Mouse (Mus musculus) CH12.LX (cell line): ENCODE results near the gene Pgf. TPM values are rescaled to one million over a fixed set of nuclear protein-coding genes. Genes with fewer than 3 reads are reported as not detected.

Source experiments
- DNase-seq: peaks from one replicate; pipeline ENCODE4 v3.0.0-alpha.2; 2013; ENCODE audit errors: extremely low read depth
- H3K27ac ChIP-seq: 2 replicates; pipeline ENCODE4 v1.5.1; 2012; ENCODE audit warnings: low read depth, mild to moderate bottlenecking, control low read depth, moderate library complexity; ENCODE audit not compliant: insufficient read depth
- H3K27me3 ChIP-seq: replicated peaks from 2 replicates; pipeline ENCODE3; 2012; ENCODE audit warnings: inconsistent platforms
- H3K36me3 ChIP-seq, 2 experiments: replicated peaks in 1 of 2; 2 replicates each; pipeline versions ENCODE3 to v1.6.1; 2012; ENCODE audit warnings: inconsistent platforms in 1 of 2, low read length in 1 of 2, mild to moderate bottlenecking in 1 of 2, mixed read lengths in 1 of 2, moderate library complexity in 1 of 2; ENCODE audit not compliant: control insufficient read depth in 1 of 2, insufficient read depth in 1 of 2
- H3K4me1 ChIP-seq, 2 experiments: 2 replicates each; pipeline ENCODE4 v1.6.1; 2012; ENCODE audit warnings: inconsistent platforms in 1 of 2, moderate library complexity in 1 of 2; ENCODE audit not compliant: insufficient read depth in 2 of 2, control insufficient read depth in 1 of 2
- H3K4me2 ChIP-seq: 2 replicates; pipeline ENCODE4 v1.6.1; 2012; ENCODE audit warnings: low read depth, mild to moderate bottlenecking, control low read depth; ENCODE audit not compliant: poor library complexity, insufficient read depth, severe bottlenecking
- H3K4me3 ChIP-seq, 3 experiments: fragments of 150-350 bp in 1 of 3; sonication (generic) in 1 of 3; replicated peaks in 1 of 3; 2 replicates each; pipeline versions ENCODE3 to v1.5.1; 2011 to 2012; ENCODE audit warnings: low read depth in 2 of 3, low read length in 2 of 3, mild to moderate bottlenecking in 2 of 3, moderate library complexity in 2 of 3, control low read depth in 1 of 3, improper control_type of control experiment in 1 of 3, inconsistent platforms in 1 of 3, mixed read lengths in 1 of 3; ENCODE audit not compliant: poor library complexity in 1 of 3
- H3K79me2 ChIP-seq: replicated peaks from 2 replicates; pipeline ENCODE4 v1.6.1; 2012; ENCODE audit warnings: mild to moderate bottlenecking, moderate library complexity; ENCODE audit not compliant: control insufficient read depth, poor library complexity, insufficient read depth, severe bottlenecking; ENCODE audit errors: extremely low read depth
- H3K9ac ChIP-seq: 2 replicates; pipeline ENCODE4 v1.6.1; 2012; ENCODE audit warnings: low read depth, mild to moderate bottlenecking, control low read depth, moderate library complexity; ENCODE audit not compliant: insufficient read depth
- H3K9me3 ChIP-seq: replicated peaks from 2 replicates; pipeline ENCODE3; 2012; ENCODE audit warnings: low read length, inconsistent platforms, mixed read lengths
- BHLHE40 ChIP-seq: IDR thresholded peaks from 2 replicates; pipeline ENCODE4 v1.6.1; 2011; ENCODE audit warnings: mild to moderate bottlenecking, low read depth, low read length, improper control_type of control experiment
- CHD2 ChIP-seq: IDR thresholded peaks from 2 replicates; pipeline ENCODE4 v1.6.1; 2011; ENCODE audit warnings: low read length, improper control_type of control experiment
- CTCF ChIP-seq, 2 experiments: IDR thresholded peaks in 1 of 2; conservative IDR thresholded peaks in 1 of 2; 2 replicates each; pipeline ENCODE4 v1.5.1; 2011 to 2012; ENCODE audit warnings: low read depth in 2 of 2, low read length in 2 of 2, improper control_type of control experiment in 1 of 2, inconsistent platforms in 1 of 2, mild to moderate bottlenecking in 1 of 2, moderate library complexity in 1 of 2
- E2F4 ChIP-seq: IDR thresholded peaks from 2 replicates; pipeline ENCODE4 v1.6.1; 2011; ENCODE audit warnings: low read depth, low read length, improper control_type of control experiment; ENCODE audit not compliant: insufficient replicate concordance
- ELF1 ChIP-seq: IDR thresholded peaks from 2 replicates; pipeline ENCODE4 v1.6.1; 2014; ENCODE audit warnings: low read depth, mild to moderate bottlenecking, inconsistent platforms, low read length, improper control_type of control experiment
- EP300 ChIP-seq: IDR thresholded peaks from 2 replicates; pipeline ENCODE4 v1.6.1; 2011; ENCODE audit warnings: low read length, improper control_type of control experiment
- ETS1 ChIP-seq: conservative IDR thresholded peaks from 2 replicates; pipeline ENCODE4 v1.6.1; 2012; ENCODE audit warnings: low read depth, mild to moderate bottlenecking, inconsistent platforms, low read length, improper control_type of control experiment, moderate library complexity
- GABPA ChIP-seq: IDR thresholded peaks from 2 replicates; pipeline ENCODE4 v1.6.1; 2012; ENCODE audit warnings: low read depth, low read length, improper control_type of control experiment, inconsistent platforms; ENCODE audit not compliant: insufficient replicate concordance
- HCFC1 ChIP-seq: IDR thresholded peaks from 2 replicates; pipeline ENCODE4 v1.6.1; 2012; ENCODE audit warnings: low read depth, mild to moderate bottlenecking, inconsistent platforms, low read length, improper control_type of control experiment
- JUN ChIP-seq: IDR thresholded peaks from 2 replicates; pipeline ENCODE4 v1.6.1; 2011; ENCODE audit warnings: low read depth, mild to moderate bottlenecking, low read length, improper control_type of control experiment, moderate library complexity; ENCODE audit not compliant: insufficient read depth
- KAT2A ChIP-seq: IDR thresholded peaks from 2 replicates; pipeline ENCODE4 v1.6.1; 2012; ENCODE audit warnings: low read length, improper control_type of control experiment, inconsistent platforms; ENCODE audit not compliant: insufficient replicate concordance
- MAX ChIP-seq: IDR thresholded peaks from 2 replicates; pipeline ENCODE4 v1.6.1; 2011; ENCODE audit warnings: low read length, improper control_type of control experiment
- MAZ ChIP-seq: IDR thresholded peaks from 2 replicates; pipeline ENCODE4 v1.6.1; 2012; ENCODE audit warnings: low read depth, mild to moderate bottlenecking, inconsistent platforms, low read length, improper control_type of control experiment, moderate library complexity
- MEF2A ChIP-seq: IDR thresholded peaks from 2 replicates; pipeline ENCODE4 v1.6.1; 2014; ENCODE audit warnings: low read depth, mild to moderate bottlenecking, inconsistent platforms, low read length, improper control_type of control experiment, borderline replicate concordance
- MYC ChIP-seq: IDR thresholded peaks from 2 replicates; pipeline ENCODE4 v1.6.1; 2011; ENCODE audit warnings: low read depth, mild to moderate bottlenecking, improper control_type of control experiment, low read length
- NELFE ChIP-seq: IDR thresholded peaks from 2 replicates; pipeline ENCODE4 v1.6.1; 2011; ENCODE audit warnings: low read depth, low read length, improper control_type of control experiment
- NRF1 ChIP-seq: IDR thresholded peaks from 2 replicates; pipeline ENCODE4 v1.6.1; 2014; ENCODE audit warnings: low read depth, mild to moderate bottlenecking, inconsistent platforms, low read length, improper control_type of control experiment, moderate library complexity
- POLR2A ChIP-seq: IDR thresholded peaks from 2 replicates; pipeline ENCODE4 v1.6.1; 2011; ENCODE audit warnings: low read depth, mild to moderate bottlenecking, improper control_type of control experiment, low read length
- RAD21 ChIP-seq: IDR thresholded peaks from 2 replicates; pipeline ENCODE4 v1.6.1; 2011; ENCODE audit warnings: low read depth, mild to moderate bottlenecking, low read length, improper control_type of control experiment, moderate library complexity
- RCOR1 ChIP-seq: conservative IDR thresholded peaks from 2 replicates; pipeline ENCODE4 v1.6.1; 2012; ENCODE audit warnings: low read depth, mild to moderate bottlenecking, inconsistent platforms, low read length, improper control_type of control experiment
- SIN3A ChIP-seq: IDR thresholded peaks from 2 replicates; pipeline ENCODE4 v1.6.1; 2012; ENCODE audit warnings: low read length, improper control_type of control experiment, inconsistent platforms
- SMC3 ChIP-seq: IDR thresholded peaks from 2 replicates; pipeline ENCODE4 v1.6.1; 2011; ENCODE audit warnings: low read depth, low read length, improper control_type of control experiment
- TBP ChIP-seq: conservative IDR thresholded peaks from 2 replicates; pipeline ENCODE4 v1.6.1; 2011; ENCODE audit warnings: low read depth, low read length, improper control_type of control experiment
- TCF12 ChIP-seq: IDR thresholded peaks from 2 replicates; pipeline ENCODE4 v1.6.1; 2014; ENCODE audit warnings: low read depth, mild to moderate bottlenecking, inconsistent platforms, low read length, improper control_type of control experiment
- ZMIZ1 ChIP-seq: IDR thresholded peaks from 2 replicates; pipeline ENCODE4 v1.6.1; 2012; ENCODE audit warnings: low read depth, mild to moderate bottlenecking, inconsistent platforms, low read length, improper control_type of control experiment
- ZNF384 ChIP-seq: IDR thresholded peaks from 2 replicates; pipeline ENCODE4 v1.6.1; 2012; ENCODE audit warnings: low read depth, low read length, improper control_type of control experiment, inconsistent platforms
- dilution Hi-C: fragments of 300-500 bp; cut with MboI; formaldehyde crosslinking; loops from 2 replicates; pipeline ENCODE4 v1.14.3; 2020; ENCODE audit warnings: low sequenced_read_pairs; ENCODE audit not compliant: extremely low pct_unique_long_range_greater_than_20kb, extremely low pct_ligation_motif_present
- in situ Hi-C: fragments of 300-500 bp; cut with MboI; formaldehyde crosslinking; loops from 3 replicates; pipeline ENCODE4 v1.14.3; 2019; ENCODE audit warnings: low sequenced_read_pairs, low pct_ligation_motif_present, low pct_unique_long_range_greater_than_20kb, mixed read lengths
- polyA plus RNA-seq: library from polyadenylated mRNA; unstranded; fragments of >175 nt; gene quantifications from 2 replicates; pipeline ENCODE4 v1.2.1, GENCODE M21; 2012; ENCODE audit warnings: low read depth; ENCODE audit not compliant: insufficient read length
- total RNA-seq, 2 experiments: library from RNA; depleted of rRNA; stranded (reverse); fragments of 300-350 nt in 1 of 2; fragments of >200 nt in 1 of 2; gene quantifications; 2 replicates each; pipeline ENCODE4 v1.2.3; 2012 to 2014

Pgf gene
- total and polyA plus RNA-seq, 3 experiments, result 0.34 to 0.73 (median 0.64) TPM

DNA sequence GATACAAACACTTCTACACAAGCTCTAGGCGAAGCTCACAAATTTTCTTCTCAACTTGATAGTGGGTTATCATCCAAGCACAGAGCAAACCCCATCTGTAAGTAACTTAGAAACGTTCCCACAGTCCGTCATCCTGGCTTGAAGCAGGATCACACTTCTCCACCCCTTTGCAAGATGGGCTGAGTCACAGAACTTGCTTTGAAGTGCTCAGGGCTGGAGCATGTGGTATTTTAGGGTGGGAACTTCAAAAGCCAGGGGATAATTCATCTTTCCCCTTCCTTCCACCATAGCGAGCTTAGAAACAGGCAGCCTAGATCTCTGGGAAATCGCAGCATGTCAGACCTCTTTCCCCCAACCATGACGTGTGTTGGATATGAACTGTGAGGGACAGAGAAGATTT is 21.3 kb downstream of the Pgf start:
- Histone ChIP-seq H3K27ac (no peak overlapping the region), H3K27me3 (peaks cover 7% of the 10 kb centered on the region), H3K4me2 (no peak overlapping the region), H3K4me3 (no peak overlapping the region), H3K9ac (no peak overlapping the region), H3K9me3 (no peaks in the 10 kb centered on the region), H3K4me1 (peaks cover 0 to 3% of the 10 kb centered on the region in 2 experiments; a peak in 1 of 4 replicates), H3K36me3 (no peaks in the 10 kb centered on the region), H3K79me2 (no peaks in the 10 kb centered on the region)
- no peak for DNase-seq
- in situ Hi-C loops, result loop anchor here (10.0 to 25.0 kb wide), 3 partner anchors 158 to 506 kb away; no protein-coding TSS in a partner anchor
- dilution Hi-C loops, result no loop called here
- no peak for TF ChIP-seq TBP
- no peak for TF ChIP-seq MYC
- no peak for TF ChIP-seq RAD21
- TF ChIP-seq GABPA, result no peak
- no peak for TF ChIP-seq POLR2A
- TF ChIP-seq JUN, result no peak
- TF ChIP-seq NRF1, result no peak
- TF ChIP-seq ELF1, result no peak
- no peak for TF ChIP-seq SIN3A
- TF ChIP-seq CTCF (conservative IDR thresholded peaks at IDR 0.05 in 1 of 2, IDR thresholded peaks at IDR 0.05 in 1 of 2; ENCODE audit: low read depth in 2 of 2, low read length in 2 of 2), result no peak
- no peak for TF ChIP-seq MEF2A
- no peak for TF ChIP-seq CHD2
- TF ChIP-seq EP300, result no peak
- no peak for TF ChIP-seq BHLHE40
- no peak for TF ChIP-seq MAZ
- TF ChIP-seq ZMIZ1, result no peak

- in situ Hi-C loops, result loop anchor here (10.0 to 25.0 kb wide), 3 partner anchors 162 to 509 kb away; no protein-coding TSS in a partner anchor
- dilution Hi-C loops, result no loop called here
- no peak overlapping the region for H3K4me3 ChIP-seq
- H3K27me3 ChIP-seq, result peaks cover 5% of the 10 kb centered on the region
- DNase-seq, result no peak
- H3K4me1 ChIP-seq, result peaks cover 2 to 3% of the 10 kb centered on the region in 2 experiments; a peak in 3 of 4 replicates
- no peaks in the 10 kb centered on the region for H3K79me2 ChIP-seq
- H3K9me3 ChIP-seq, result no peaks in the 10 kb centered on the region
- H3K27ac ChIP-seq, result no peak overlapping the region
- TF ChIP-seq KAT2A, result no peak
- TF ChIP-seq MAX, result no peak
- no peak for TF ChIP-seq RCOR1
- no peak for TF ChIP-seq RAD21
- no peak for TF ChIP-seq MEF2A
- TF ChIP-seq JUN, result no peak
- no peak for TF ChIP-seq HCFC1
- TF ChIP-seq SMC3, result no peak
- TF ChIP-seq TCF12, result no peak
- TF ChIP-seq ETS1, result no peak
- TF ChIP-seq SIN3A, result no peak
- TF ChIP-seq NELFE, result no peak
- no peak for TF ChIP-seq E2F4
- TF ChIP-seq ZNF384, result no peak
- no peak for TF ChIP-seq POLR2A
- H3K4me2 ChIP-seq, result no peak overlapping the region
- no peaks in the 10 kb centered on the region for H3K36me3 ChIP-seq
- H3K9ac ChIP-seq, result no peak overlapping the region
These were observed 24.6 kb downstream of the Pgf start for GRCm38 (mm10) chr12:85153011-85153410.
